Mouse (Mus musculus): Measurements from ENCODE around the gene Gorasp2. TPM values are rescaled to one million over a fixed set of nuclear protein-coding genes. Genes with fewer than 3 reads are reported as not detected.

Gorasp2 gene
- total and polyA plus RNA-seq, 3 experiments, result 65.4 to 145 (median 77.4) TPM

GRCm38 (mm10) chr2:70735534-70735933 is 74.2 kb downstream of the Gorasp2 start:
- Histone ChIP-seq H3K4me1 (ENCODE audit: control insufficient read depth in 1 of 2, insufficient read depth in 2 of 2) (peaks cover 0 to 12% of the 10 kb centered on the region in 2 experiments; a peak in 1 of 4 replicates), H3K4me3 (replicated peaks in 1 of 3; ENCODE audit: low read depth in 2 of 3, low read length in 2 of 3, poor library complexity in 1 of 3) (no peak overlapping the region), H3K36me3 (replicated peaks in 1 of 2; ENCODE audit: control insufficient read depth in 1 of 2, insufficient read depth in 1 of 2, low read length in 1 of 2) (peaks cover 30 to 74% of the 10 kb centered on the region in 2 experiments), H3K9me3 (replicated peaks; ENCODE audit: low read length) (no peaks in the 10 kb centered on the region), H3K27me3 (replicated peaks) (no peaks in the 10 kb centered on the region), H3K4me2 (ENCODE audit: insufficient read depth, low read depth, poor library complexity, severe bottlenecking) (no peak overlapping the region), H3K9ac (ENCODE audit: insufficient read depth, low read depth) (no peak overlapping the region), H3K27ac (ENCODE audit: insufficient read depth, low read depth) (no peak overlapping the region), H3K79me2 (replicated peaks; ENCODE audit: control insufficient read depth, extremely low read depth, insufficient read depth, poor library complexity, severe bottlenecking) (no peaks in the 10 kb centered on the region)
- in situ Hi-C loops (cut with MboI; ENCODE audit: low pct_ligation_motif_present, low pct_unique_long_range_greater_than_20kb, low sequenced_read_pairs), result no loop called here
- dilution Hi-C loops (cut with MboI; ENCODE audit: extremely low pct_ligation_motif_present, extremely low pct_unique_long_range_greater_than_20kb, low sequenced_read_pairs), result no loop called here
- TF ChIP-seq MAFK (IDR thresholded peaks at IDR 0.05; ENCODE audit: insufficient replicate concordance, low read length), result no peak
- no peak for TF ChIP-seq UBTF (IDR thresholded peaks at IDR 0.05; ENCODE audit: low read depth, low read length)
- no peak for TF ChIP-seq CHD2 (IDR thresholded peaks at IDR 0.05; ENCODE audit: low read length)
- no peak for TF ChIP-seq IRF4 (IDR thresholded peaks at IDR 0.05; ENCODE audit: low read depth, low read length)
- TF ChIP-seq JUN (IDR thresholded peaks at IDR 0.05; ENCODE audit: insufficient read depth, low read depth, low read length), result no peak
- no peak for TF ChIP-seq MXI1 (IDR thresholded peaks at IDR 0.05; ENCODE audit: low read depth, low read length)
- no peak for TF ChIP-seq SIN3A (IDR thresholded peaks at IDR 0.05; ENCODE audit: low read length)
- no peak for TF ChIP-seq KAT2A (IDR thresholded peaks at IDR 0.05; ENCODE audit: insufficient replicate concordance, low read length)
- TF ChIP-seq PAX5 (IDR thresholded peaks at IDR 0.05; ENCODE audit: low read length), result no peak
- TF ChIP-seq RAD21 (IDR thresholded peaks at IDR 0.05; ENCODE audit: low read depth, low read length), result no peak
- TF ChIP-seq NRF1 (IDR thresholded peaks at IDR 0.05; ENCODE audit: low read depth, low read length), result no peak
- TF ChIP-seq POLR2AphosphoS2 (IDR thresholded peaks at IDR 0.05; ENCODE audit: low read depth, low read length), result no peak
- no peak for TF ChIP-seq MAZ (IDR thresholded peaks at IDR 0.05; ENCODE audit: low read depth, low read length)
- TF ChIP-seq ZC3H11A (IDR thresholded peaks at IDR 0.05; ENCODE audit: low read depth, low read length), result no peak
- TF ChIP-seq USF1 (IDR thresholded peaks at IDR 0.05; ENCODE audit: low read depth, low read length), result no peak
- TF ChIP-seq CTCF (conservative IDR thresholded peaks at IDR 0.05 in 1 of 2, IDR thresholded peaks at IDR 0.05 in 1 of 2; ENCODE audit: low read depth in 2 of 2, low read length in 2 of 2), result no peak
- TF ChIP-seq HCFC1 (IDR thresholded peaks at IDR 0.05; ENCODE audit: low read depth, low read length), result no peak
- TF ChIP-seq ZNF384 (IDR thresholded peaks at IDR 0.05; ENCODE audit: low read depth, low read length), result no peak
- TF ChIP-seq TBP (conservative IDR thresholded peaks at IDR 0.05; ENCODE audit: low read depth, low read length), result no peak
- no peak for DNase-seq (ENCODE audit: extremely low read depth)

GRCm38 (mm10) chr2:70736008-70736407 is 74.6 kb downstream of the Gorasp2 start:
- Histone ChIP-seq H3K27me3 (replicated peaks) (no peaks in the 10 kb centered on the region), H3K4me2 (ENCODE audit: insufficient read depth, low read depth, poor library complexity, severe bottlenecking) (no peak overlapping the region), H3K9me3 (replicated peaks; ENCODE audit: low read length) (no peaks in the 10 kb centered on the region), H3K36me3 (replicated peaks in 1 of 2; ENCODE audit: control insufficient read depth in 1 of 2, insufficient read depth in 1 of 2, low read length in 1 of 2) (peaks cover 30 to 75% of the 10 kb centered on the region in 2 experiments), H3K9ac (ENCODE audit: insufficient read depth, low read depth) (no peak overlapping the region), H3K4me1 (ENCODE audit: control insufficient read depth in 1 of 2, insufficient read depth in 2 of 2) (peaks cover 0 to 10% of the 10 kb centered on the region in 2 experiments; a peak in 1 of 4 replicates), H3K79me2 (replicated peaks; ENCODE audit: control insufficient read depth, extremely low read depth, insufficient read depth, poor library complexity, severe bottlenecking) (no peaks in the 10 kb centered on the region), H3K27ac (ENCODE audit: insufficient read depth, low read depth) (no peak overlapping the region), H3K4me3 (replicated peaks in 1 of 3; ENCODE audit: low read depth in 2 of 3, low read length in 2 of 3, poor library complexity in 1 of 3) (no peak overlapping the region)
- DNase-seq (ENCODE audit: extremely low read depth), result no peak
- TF ChIP-seq MXI1 (IDR thresholded peaks at IDR 0.05; ENCODE audit: low read depth, low read length) (no peak), NELFE (IDR thresholded peaks at IDR 0.05; ENCODE audit: low read depth, low read length) (no peak), KAT2A (IDR thresholded peaks at IDR 0.05; ENCODE audit: insufficient replicate concordance, low read length) (no peak), USF2 (conservative IDR thresholded peaks at IDR 0.05; ENCODE audit: low read depth, low read length) (no peak), ELF1 (IDR thresholded peaks at IDR 0.05; ENCODE audit: low read depth, low read length) (no peak), MAX (IDR thresholded peaks at IDR 0.05; ENCODE audit: low read length) (no peak), EP300 (IDR thresholded peaks at IDR 0.05; ENCODE audit: low read length) (no peak), ZMIZ1 (IDR thresholded peaks at IDR 0.05; ENCODE audit: low read depth, low read length) (no peak), SIN3A (IDR thresholded peaks at IDR 0.05; ENCODE audit: low read length) (no peak), IRF4 (IDR thresholded peaks at IDR 0.05; ENCODE audit: low read depth, low read length) (no peak), CTCF (conservative IDR thresholded peaks at IDR 0.05 in 1 of 2, IDR thresholded peaks at IDR 0.05 in 1 of 2; ENCODE audit: low read depth in 2 of 2, low read length in 2 of 2) (no peak), E2F4 (IDR thresholded peaks at IDR 0.05; ENCODE audit: insufficient replicate concordance, low read depth, low read length) (no peak)
- in situ Hi-C loops (cut with MboI; ENCODE audit: low pct_ligation_motif_present, low pct_unique_long_range_greater_than_20kb, low sequenced_read_pairs) (no loop called here), dilution Hi-C loops (cut with MboI; ENCODE audit: extremely low pct_ligation_motif_present, extremely low pct_unique_long_range_greater_than_20kb, low sequenced_read_pairs) (no loop called here)
